Mouse (Mus musculus) intestine, embryonic 14.5 days (tissue): ENCODE data around the gene Xrcc3. TPM values are rescaled to one million over a fixed set of nuclear protein-coding genes. Genes with fewer than 3 reads are reported as not detected.
A peak's percentile ranks its signal among the peaks of the same experiment; 100 is the strongest.

Source experiments
- ATAC-seq: fragments of 200-750 bp; cut with Nextera tagmentation; replicated peaks from 2 replicates; pipeline ENCODE4 v1.8.0; 2017; ENCODE audit warnings: low read depth, moderate number of reproducible peaks, moderate TSS enrichment, moderate library complexity; ENCODE audit not compliant: low FRiP score, low TSS enrichment
- DNase-seq: peaks from one replicate; pipeline ENCODE4 v3.0.0-alpha.2; 2018; ENCODE audit warnings: low spot score
- H3K27ac ChIP-seq: fragments of 300-500 bp; sonication (generic); 2 replicates; pipeline ENCODE4 v1.5.1; 2014; ENCODE audit warnings: low read depth, mild to moderate bottlenecking, control low read depth
- H3K27me3 ChIP-seq: fragments of 300-500 bp; sonication (generic); replicated peaks from 2 replicates; pipeline ENCODE4 v1.6.1; 2014; ENCODE audit warnings: low read length, control low read depth; ENCODE audit not compliant: control insufficient read depth, insufficient read depth
- H3K36me3 ChIP-seq: fragments of 300-500 bp; sonication (generic); 2 replicates; pipeline ENCODE4 v1.6.1; 2014; ENCODE audit warnings: low read length, control low read depth; ENCODE audit not compliant: control insufficient read depth, insufficient read depth
- H3K4me1 ChIP-seq: fragments of 300-500 bp; sonication (generic); replicated peaks from 2 replicates; pipeline ENCODE4 v1.6.1; 2014; ENCODE audit warnings: low read length, control low read depth, mixed read lengths; ENCODE audit not compliant: control insufficient read depth, insufficient read depth
- H3K4me2 ChIP-seq: fragments of 300-500 bp; sonication (generic); 2 replicates; pipeline ENCODE4 v1.6.1; 2014; ENCODE audit warnings: low read length
- H3K4me3 ChIP-seq: fragments of 300-500 bp; sonication (generic); 2 replicates; pipeline ENCODE4 v1.5.1; 2014; ENCODE audit warnings: low read depth, low read length, control low read depth, mixed read lengths
- H3K9ac ChIP-seq: fragments of 300-500 bp; sonication (generic); 2 replicates; pipeline ENCODE4 v1.6.1; 2014; ENCODE audit warnings: mild to moderate bottlenecking, low read length
- H3K9me3 ChIP-seq: fragments of 300-500 bp; sonication (generic); 2 replicates; pipeline ENCODE4 v1.6.1; 2016; ENCODE audit warnings: low read length, control low read depth; ENCODE audit not compliant: control insufficient read depth
- WGBS: fragments of 180-500 bp; shearing (Covaris S2); extraction: QIAGEN DNeasy Blood & Tissue Kit; methylation state at CpG from one replicate; pipeline ENCODE4 v1.1.7; 2014; 5-methylcytosine and 5-hydroxymethylcytosine counted together
- polyA plus RNA-seq: library from polyadenylated mRNA; unstranded; fragments of >200 nt; fragmentation: Nextera tagmentation; extraction: Ambion mirVana; gene quantifications from 2 replicates; pipeline ENCODE4 v1.2.1, GENCODE M21; 2014

The Xrcc3 gene
- polyA plus RNA-seq, 1 experiment from 2014 or later: 14.6 TPM

DNA sequence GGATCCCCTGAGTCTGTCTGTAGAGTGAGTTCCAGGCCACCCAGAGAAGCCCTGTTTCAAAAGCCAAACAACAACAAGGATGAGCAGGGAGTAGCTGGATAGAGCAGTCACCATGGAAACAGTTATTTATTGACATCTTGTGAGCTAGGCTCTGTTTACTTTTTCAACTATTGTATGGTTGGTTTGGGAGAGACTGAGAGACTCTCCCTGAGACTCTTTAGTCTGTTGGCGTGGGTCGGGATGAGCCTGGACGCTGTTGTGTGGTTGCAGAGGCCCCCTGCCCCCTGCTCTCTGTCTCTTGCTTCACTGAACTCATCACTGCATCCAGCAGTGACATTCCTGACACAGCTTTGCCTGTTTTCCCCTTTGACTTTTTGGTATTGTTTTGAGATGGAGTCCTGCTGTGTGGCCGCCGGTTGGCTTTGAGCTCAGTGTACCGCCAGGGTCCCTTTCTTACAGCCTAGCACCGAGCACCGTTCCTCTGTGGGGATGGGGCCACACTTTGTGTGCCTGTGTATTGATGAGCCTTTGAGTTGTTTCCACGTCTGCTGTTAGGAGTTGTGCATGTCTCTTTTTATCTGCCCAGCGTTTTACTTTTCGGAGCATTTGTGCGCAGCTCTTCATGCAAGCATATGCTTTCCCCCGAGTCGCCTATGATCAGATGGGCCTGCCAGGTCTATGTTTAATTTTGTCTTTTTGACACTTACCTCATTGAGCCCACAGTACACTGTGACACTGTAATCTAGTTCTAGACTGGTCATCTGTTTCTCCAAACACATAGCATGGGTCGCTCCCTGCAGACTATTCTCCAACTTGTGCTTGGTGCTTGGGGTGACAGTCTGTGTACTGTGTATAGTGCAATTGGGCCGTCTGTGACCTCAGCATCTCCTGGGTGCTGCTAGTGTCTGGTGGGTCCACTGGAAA is 47.1 kb downstream of the Xrcc3 start:
- Histone ChIP-seq H3K9ac (no peak overlapping the region), H3K4me1 (peaks cover 35% of the 10 kb centered on the region), H3K4me2 (no peak overlapping the region), H3K9me3 (no peaks in the 10 kb centered on the region), H3K27me3 (no peaks in the 10 kb centered on the region), H3K27ac (0 out of 2 replicates have a peak overlapping the region, but pooled peaks have one; percentile 16), H3K36me3 (peaks cover 17% of the 10 kb centered on the region; the same call in 1 of the 2 replicates), H3K4me3 (no peak overlapping the region)
- ATAC-seq (no peak), DNase-seq (no peak)
- 56% methylated on average over 16 of the region's 16 CpGs for WGBS

DNA sequence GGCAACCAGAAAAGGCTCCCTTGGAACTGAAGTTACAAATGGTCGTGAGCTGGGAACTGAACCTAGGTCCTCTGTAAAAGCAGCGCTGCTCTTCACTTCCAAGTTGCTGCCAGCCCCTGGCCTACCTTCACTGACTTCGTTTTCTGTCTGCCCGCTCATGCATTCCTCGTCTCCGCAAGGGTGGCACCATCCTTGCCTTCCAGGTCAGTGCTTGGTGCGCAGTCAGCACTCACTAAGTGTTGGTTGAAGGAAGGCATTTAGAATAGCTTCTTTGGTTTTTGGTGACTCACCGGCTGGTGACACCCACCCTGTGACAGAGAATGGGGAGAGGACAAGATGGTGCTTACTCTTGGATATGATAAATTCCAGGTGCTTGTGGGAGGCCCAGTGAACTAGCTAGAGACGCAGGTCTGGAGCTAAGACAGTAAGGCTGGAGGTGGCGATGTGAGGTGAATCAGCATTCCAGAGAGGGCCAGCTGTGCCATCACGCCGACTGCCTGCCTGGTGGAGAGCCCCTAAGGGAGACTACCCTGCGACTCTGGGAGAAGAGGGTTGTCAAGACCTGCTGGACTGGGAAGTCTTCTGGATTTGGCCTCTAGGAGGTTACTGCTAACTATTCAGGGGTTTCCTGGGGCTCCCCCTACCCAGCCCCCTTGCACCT is 50.9 kb downstream of the Xrcc3 start:
- Histone ChIP-seq H3K4me1 (peaks cover 34% of the 10 kb centered on the region), H3K36me3 (peaks cover 17% of the 10 kb centered on the region; the same call in 1 of the 2 replicates), H3K4me2 (no peak overlapping the region), H3K9me3 (no peaks in the 10 kb centered on the region), H3K27ac (no peak overlapping the region), H3K27me3 (no peaks in the 10 kb centered on the region), H3K4me3 (no peak overlapping the region), H3K9ac (no peak overlapping the region)
- ATAC-seq (no peak), DNase-seq (no peak)
- 91% methylated on average over 13 of the region's 13 CpGs for WGBS

DNA sequence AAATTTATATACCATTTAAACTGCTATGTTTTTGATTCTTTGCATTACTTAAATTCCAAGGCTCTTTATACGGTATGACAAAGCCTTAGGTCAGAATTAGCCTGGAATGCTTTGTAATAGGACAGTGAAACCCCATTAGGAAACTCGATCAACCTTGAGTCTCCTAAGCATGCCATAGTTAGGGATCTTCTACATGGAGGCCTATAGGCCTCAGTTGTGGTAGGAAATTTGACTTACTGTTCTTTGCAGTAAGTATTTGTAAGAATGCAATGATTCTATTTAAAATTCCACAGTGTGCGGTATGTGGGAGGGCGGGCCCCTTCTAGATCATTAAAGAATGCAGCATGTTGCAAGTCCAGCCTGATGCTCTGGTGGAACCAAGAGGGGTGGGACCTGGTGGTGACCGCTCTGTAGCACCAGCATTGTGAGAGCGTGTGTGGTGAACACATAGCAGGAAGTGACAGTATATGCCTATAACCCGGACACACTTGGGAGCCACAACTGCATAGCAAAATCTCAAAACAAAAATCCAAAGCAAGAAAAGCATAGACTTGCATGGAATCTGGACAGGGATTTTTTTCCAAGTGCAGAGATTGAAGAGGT is 53.3 kb downstream of the Xrcc3 start:
- peaks cover 21% of the 10 kb centered on the region for H3K4me1 ChIP-seq
- DNase-seq (no peak), ATAC-seq (no peak)
- H3K9ac ChIP-seq: no peak overlapping the region
- H3K27me3 ChIP-seq: no peaks in the 10 kb centered on the region
- H3K36me3 ChIP-seq: peaks cover 17% of the 10 kb centered on the region; the same call in 1 of the 2 replicates
- no peak overlapping the region for H3K27ac ChIP-seq
- H3K4me2 ChIP-seq: peak overlapping the region; percentile 65
- WGBS: 53% methylated on average over 7 of the region's 7 CpGs
- no peaks in the 10 kb centered on the region for H3K9me3 ChIP-seq
- H3K4me3 ChIP-seq: peak overlapping the region; percentile 83

DNA sequence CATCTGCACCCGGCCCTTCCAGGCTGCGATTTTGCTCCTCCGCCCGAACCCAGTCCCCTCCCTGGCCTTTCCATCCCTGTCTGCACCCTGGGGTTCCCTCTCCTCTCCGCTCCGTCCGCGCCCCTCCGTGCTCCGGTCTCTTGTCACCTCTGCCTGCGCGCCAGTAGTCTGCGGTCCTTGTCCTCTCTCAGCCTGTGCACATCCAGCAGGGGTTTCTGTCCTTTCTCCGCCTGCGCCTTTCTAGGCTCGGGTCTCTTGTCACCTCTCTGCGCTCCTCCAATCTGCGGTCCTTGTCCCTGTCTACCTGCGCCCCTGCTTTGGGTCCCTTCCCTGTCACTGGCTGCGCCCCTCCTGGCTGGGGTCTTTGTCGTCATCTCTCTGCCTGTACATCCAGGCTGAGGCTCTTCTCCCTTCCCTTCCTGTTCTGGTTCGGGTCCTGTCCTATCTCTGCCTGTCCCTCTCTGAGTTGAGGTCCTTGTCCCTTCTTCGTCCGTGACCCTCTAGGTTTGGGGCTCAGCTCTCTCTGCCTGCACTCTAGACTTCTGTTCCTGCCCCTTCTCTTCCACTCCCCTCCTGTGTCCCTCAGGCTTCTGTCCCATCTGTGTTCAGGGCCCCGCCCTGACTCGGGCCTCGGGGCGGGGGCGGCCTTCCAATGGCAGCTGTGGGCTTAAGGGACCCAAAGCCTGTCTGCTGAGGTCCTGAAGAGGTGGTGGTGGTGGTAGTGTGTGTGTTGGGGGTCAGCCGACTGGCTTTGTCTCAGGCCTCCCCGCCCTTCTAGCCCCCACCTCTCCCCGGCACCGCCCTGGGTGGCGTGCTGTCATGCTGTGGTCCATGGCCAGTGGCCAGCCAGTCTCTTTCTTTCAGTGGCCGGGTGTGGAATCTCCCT is 54.3 kb downstream of the Xrcc3 start:
- H3K36me3 ChIP-seq: peaks cover 17% of the 10 kb centered on the region; the same call in 1 of the 2 replicates
- peak overlapping the region; percentile 83 for H3K4me3 ChIP-seq
- peak overlapping the region; percentile 91 for H3K9ac ChIP-seq
- DNase-seq (peak; percentile 60), ATAC-seq (peak; percentile 41)
- WGBS: 2% methylated on average over 35 of the region's 35 CpGs
- peak overlapping the region; percentile 72 for H3K27ac ChIP-seq
- peak overlapping the region; percentile 65 for H3K4me2 ChIP-seq
- H3K9me3 ChIP-seq: no peaks in the 10 kb centered on the region
- peaks cover 20% of the 10 kb centered on the region for H3K4me1 ChIP-seq
- no peaks in the 10 kb centered on the region for H3K27me3 ChIP-seq

DNA sequence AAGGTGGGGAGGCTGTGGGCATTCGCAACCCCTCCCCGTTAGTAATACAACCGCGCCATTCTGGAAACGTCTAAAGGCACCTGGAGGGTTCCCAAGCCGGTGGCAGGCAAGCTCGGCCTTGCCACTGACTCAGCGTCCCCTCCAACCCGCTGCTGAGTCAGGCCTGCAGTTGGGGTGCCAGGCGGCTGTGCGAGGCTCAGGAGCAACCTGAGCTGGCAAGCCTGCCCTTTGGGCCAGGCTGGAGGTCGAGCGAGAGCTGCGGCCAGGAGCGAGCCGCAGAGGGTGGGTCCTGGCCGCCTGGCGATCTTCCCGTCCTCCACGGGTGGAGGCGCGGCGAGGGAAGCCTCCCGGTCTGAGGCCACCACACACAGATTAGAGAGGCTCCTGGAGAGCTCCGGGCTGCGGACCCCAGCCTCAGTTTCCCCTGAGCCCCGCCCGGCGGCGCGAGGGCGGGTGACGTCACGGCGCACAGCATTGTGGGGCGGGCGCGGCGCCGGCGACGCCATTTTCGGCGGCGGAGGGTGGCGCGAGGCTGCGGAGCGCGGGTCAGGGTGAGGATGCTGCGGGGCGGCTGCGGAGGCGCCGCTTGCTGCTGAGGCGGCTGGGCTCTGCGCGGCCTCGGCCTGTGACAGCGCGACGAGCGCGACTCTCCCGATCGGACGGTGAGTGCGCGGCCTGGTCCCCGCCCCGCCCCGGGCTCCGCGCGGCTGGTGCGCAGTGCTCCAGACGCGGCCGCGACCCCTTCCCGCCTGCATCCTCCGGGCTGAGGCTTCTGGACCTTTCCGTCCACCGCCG is 55.1 kb downstream of the Xrcc3 start, which contains the start of gene Klc1:
Gene Klc1 (plus strand): TSS at position 469 of the 795 bp plus-strand sequence.
- peaks cover 12% of the 10 kb centered on the region; the same call in 1 of the 2 replicates for H3K36me3 ChIP-seq
- H3K4me3 ChIP-seq: peak within 1 kb of the TSS; percentile 83
- no peaks in the 10 kb centered on the region for H3K27me3 ChIP-seq
- peaks cover 20% of the 10 kb centered on the region for H3K4me1 ChIP-seq
- WGBS: under 1% methylated on average over 68 of the region's 85 CpGs
- DNase-seq (peak; percentile 86), ATAC-seq (peak; percentile 69)
- H3K27ac ChIP-seq: peak within 1 kb of the TSS; percentile 72
- H3K9ac ChIP-seq: peak within 1 kb of the TSS; percentile 91
- H3K4me2 ChIP-seq: peak within 1 kb of the TSS; percentile 65
- no peaks in the 10 kb centered on the region for H3K9me3 ChIP-seq

DNA sequence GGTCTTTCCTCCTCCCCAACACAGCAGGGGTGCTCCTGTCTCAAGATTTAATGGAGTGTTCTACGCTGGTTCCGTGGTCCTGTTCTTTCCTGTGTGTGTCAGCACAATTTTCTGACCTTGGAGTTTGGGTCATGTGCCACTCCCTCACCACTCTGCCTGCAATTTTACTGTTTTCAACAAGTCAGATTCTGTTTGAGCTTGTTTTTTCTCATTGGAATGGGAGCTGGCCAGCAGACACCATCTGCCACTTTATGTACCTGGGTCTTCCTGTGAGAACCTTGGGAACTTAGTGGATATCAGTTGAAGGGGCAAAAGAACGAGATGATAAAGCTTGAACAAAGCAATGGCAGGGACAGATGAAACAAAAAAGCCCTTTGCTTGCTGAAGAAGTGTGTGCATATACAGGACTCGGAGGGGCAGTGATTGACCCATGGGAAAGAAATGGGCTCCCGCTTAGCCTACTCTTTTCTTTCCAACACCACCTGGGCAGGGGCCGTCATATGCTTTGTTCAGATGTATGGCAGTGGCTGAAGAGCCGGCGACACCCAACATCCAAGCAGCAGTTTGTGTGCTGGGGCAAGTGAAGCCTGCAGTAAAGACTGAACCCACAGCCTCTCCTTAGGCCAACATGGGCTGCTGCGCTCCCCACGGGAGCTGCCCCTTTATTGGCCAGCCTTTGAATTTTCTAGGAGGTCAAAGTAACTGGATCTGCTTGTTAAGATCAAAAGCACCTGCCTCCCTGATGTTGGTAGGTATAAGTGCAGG is 55.9 kb downstream of the Xrcc3 start:
- Histone ChIP-seq H3K4me2 (peak overlapping the region; percentile 65), H3K27me3 (no peaks in the 10 kb centered on the region), H3K9me3 (no peaks in the 10 kb centered on the region), H3K36me3 (peaks cover 6% of the 10 kb centered on the region; the same call in 1 of the 2 replicates), H3K9ac (peak overlapping the region; percentile 91), H3K4me1 (peaks cover 20% of the 10 kb centered on the region), H3K27ac (no peak overlapping the region), H3K4me3 (peak overlapping the region; percentile 83)
- DNase-seq: no peak
- no peak for ATAC-seq
- WGBS: 54% methylated on average over 10 of the region's 10 CpGs

DNA sequence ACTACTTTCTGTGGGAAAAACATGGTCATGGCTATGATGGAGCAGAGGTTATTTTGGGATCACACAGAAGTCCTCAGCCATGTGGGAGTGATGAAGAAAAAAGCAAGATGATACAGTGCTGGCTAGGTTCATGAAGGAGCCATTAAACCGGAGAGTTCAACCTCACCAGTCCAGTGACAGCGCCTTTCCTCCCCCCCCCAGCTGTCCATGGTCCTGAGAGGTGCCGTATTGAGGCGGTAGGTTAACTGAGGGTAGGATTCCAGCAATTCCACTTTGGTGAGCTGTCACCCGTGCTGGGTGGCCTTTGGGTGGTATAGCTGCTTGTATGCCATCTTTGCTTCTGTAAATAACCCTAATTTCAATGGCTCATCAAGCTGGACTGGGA is 57.0 kb downstream of the Xrcc3 start:
- WGBS: 28% methylated on average over 5 of the region's 5 CpGs
- Histone ChIP-seq H3K27ac (no peak overlapping the region), H3K4me1 (peaks cover 20% of the 10 kb centered on the region), H3K36me3 (no peaks in the 10 kb centered on the region), H3K4me2 (no peak overlapping the region), H3K9ac (no peak overlapping the region), H3K9me3 (no peaks in the 10 kb centered on the region), H3K27me3 (no peaks in the 10 kb centered on the region), H3K4me3 (no peak overlapping the region)
- ATAC-seq (no peak), DNase-seq (no peak)
